Mouse (Mus musculus): ENCODE results near the gene Gigyf1. TPM values are rescaled to one million over a fixed set of nuclear protein-coding genes. Genes with fewer than 3 reads are reported as not detected.
A peak's percentile ranks its signal among the peaks of the same experiment; 100 is the strongest.

Gene Gigyf1
- polyA plus RNA-seq, 1 experiment from 2014 or later = 23.5 TPM

DNA sequence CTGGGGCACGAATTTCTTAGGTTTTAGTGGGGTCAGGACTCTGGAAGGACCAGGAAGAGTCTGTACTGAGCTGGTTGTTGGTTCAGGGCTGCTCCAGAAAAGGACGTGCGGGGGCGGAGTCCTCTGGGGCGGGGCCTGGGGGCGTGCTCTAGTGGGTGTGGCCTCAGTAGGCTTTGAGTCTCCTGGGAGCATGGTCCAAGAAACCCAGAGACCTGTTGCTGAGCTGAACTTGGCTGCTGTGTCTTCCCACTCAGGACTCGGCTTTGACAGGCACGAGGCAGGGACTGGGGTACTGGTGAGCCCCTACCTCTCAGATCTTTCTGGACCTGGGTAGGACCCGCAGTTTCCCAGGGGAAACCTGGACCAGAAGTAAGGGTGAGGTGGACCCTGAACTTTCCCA, 51.3 kb downstream of the Gigyf1 start, which contains the start of gene Tfr2:
Tfr2 (plus strand) TSS at position 176 of the 400 bp plus-strand sequence.
- no peaks in the 10 kb centered on the region for H3K9me3 ChIP-seq
- no peak within 1 kb of the TSS for H3K9ac ChIP-seq
- no peak within 1 kb of the TSS for H3K27ac ChIP-seq
- 39% methylated on average over 9 of the region's 9 CpGs for WGBS
- 0 out of 2 replicates have a peak, but pooled peaks cover 5% of the 10 kb centered on the region for H3K4me1 ChIP-seq
- peaks cover 12% of the 10 kb centered on the region for H3K36me3 ChIP-seq (replicated peaks)
- no peak within 1 kb of the TSS for H3K4me3 ChIP-seq
- H3K27me3 ChIP-seq (replicated peaks) = no peaks in the 10 kb centered on the region
- H3K4me2 ChIP-seq = no peak within 1 kb of the TSS
- ATAC-seq (replicated peaks) = no peak

DNA sequence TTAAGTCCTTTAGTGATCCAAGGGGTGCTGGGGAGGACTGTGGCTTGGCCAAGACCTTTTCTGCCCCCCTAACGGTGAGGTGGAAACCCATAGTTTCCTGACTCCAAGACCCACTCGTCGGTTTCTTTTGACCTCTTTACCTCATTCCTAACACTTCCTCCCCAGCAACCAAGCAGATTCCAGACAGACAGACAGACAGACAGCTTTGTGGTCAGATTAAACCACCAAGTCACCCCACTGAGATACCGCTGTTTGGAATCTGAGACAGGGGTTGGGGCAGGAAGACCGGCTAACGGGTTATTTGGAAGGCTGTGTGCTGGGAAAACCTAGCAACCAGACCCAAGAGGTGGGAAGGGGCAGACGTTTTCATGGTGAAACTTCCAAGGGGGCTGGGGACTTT, 51.8 kb downstream of the Gigyf1 start:
- Histone ChIP-seq H3K9ac (no peak overlapping the region), H3K4me2 (no peak overlapping the region), H3K36me3 (replicated peaks) (peaks cover 12% of the 10 kb centered on the region), H3K9me3 (no peaks in the 10 kb centered on the region), H3K4me3 (no peak overlapping the region), H3K27ac (no peak overlapping the region), H3K4me1 (0 out of 2 replicates have a peak, but pooled peaks cover 5% of the 10 kb centered on the region), H3K27me3 (replicated peaks) (no peaks in the 10 kb centered on the region)
- ATAC-seq (replicated peaks) = no peak
- 56% methylated on average over 7 of the region's 7 CpGs for WGBS

- WGBS = 84% methylated on average over 17 of the region's 17 CpGs
- no peak overlapping the region for H3K27ac ChIP-seq
- no peak overlapping the region for H3K4me3 ChIP-seq
- H3K9ac ChIP-seq = no peak overlapping the region
- no peak overlapping the region for H3K4me2 ChIP-seq
- H3K36me3 ChIP-seq (replicated peaks) = peaks cover 12% of the 10 kb centered on the region
- H3K4me1 ChIP-seq = 0 out of 2 replicates have a peak, but pooled peaks cover 5% of the 10 kb centered on the region
- H3K27me3 ChIP-seq (replicated peaks) = no peaks in the 10 kb centered on the region
- no peak; the same call in 1 of the 2 replicates for ATAC-seq (replicated peaks)
- H3K9me3 ChIP-seq = no peaks in the 10 kb centered on the region
Observed at GRCm38 (mm10) chr5:137570691-137571586, 52.6 kb downstream of the Gigyf1 start.

DNA sequence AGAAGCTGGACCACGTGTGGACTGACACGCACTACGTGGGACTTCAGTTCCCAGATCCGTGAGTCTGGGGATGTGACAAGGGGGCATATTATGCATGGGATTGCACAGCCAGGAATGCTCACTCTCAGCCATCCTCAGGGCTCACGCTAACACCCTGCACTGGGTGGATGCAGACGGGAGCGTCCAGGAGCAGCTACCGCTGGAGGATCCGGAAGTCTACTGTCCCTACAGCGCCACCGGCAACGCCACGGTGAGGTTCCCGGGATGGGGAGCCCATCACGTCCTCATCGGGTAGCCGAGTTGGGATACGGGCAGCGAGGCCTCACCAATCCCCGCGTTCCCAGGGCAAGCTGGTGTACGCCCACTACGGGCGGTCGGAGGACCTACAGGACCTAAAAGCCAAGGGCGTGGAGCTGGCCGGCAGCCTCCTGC, 56.1 kb downstream of the Gigyf1 start:
- 9% methylated on average over 27 of the region's 27 CpGs for WGBS
- peak overlapping the region; percentile 55 for H3K4me2 ChIP-seq
- no peak overlapping the region for H3K27ac ChIP-seq
- no peaks in the 10 kb centered on the region for H3K9me3 ChIP-seq
- H3K4me1 ChIP-seq = 0 out of 2 replicates have a peak, but pooled peaks cover 5% of the 10 kb centered on the region
- H3K27me3 ChIP-seq (replicated peaks) = no peaks in the 10 kb centered on the region
- peak overlapping the region; percentile 20; the same call in 1 of the 2 replicates for H3K9ac ChIP-seq
- ATAC-seq (replicated peaks) = no peak
- no peaks in the 10 kb centered on the region for H3K36me3 ChIP-seq (replicated peaks)
- H3K4me3 ChIP-seq = peak overlapping the region; percentile 31

Small RNA genes lying within 50 kb of the gene (microRNA-seq; reads per million reads assigned to microRNA genes)
- gene Mir6418 = 1.5 reads per million

Other genes starting within 250 kb of the Gigyf1 start
- gene Ache, start 231.0 kb upstream of the Gigyf1 start, polyA plus RNA-seq (2015; fragmentation: Nextera tagmentation; extraction: Ambion mirVana) = 39.8 and 45.6 TPM in 2 replicates
- gene Ufsp1, start 223.9 kb upstream of the Gigyf1 start, polyA plus RNA-seq (2015; fragmentation: Nextera tagmentation; extraction: Ambion mirVana) = 18.2 and 18.7 TPM in 2 replicates
- 106 and 107 TPM in 2 replicates for gene Srrt, start 210.9 kb upstream of the Gigyf1 start, polyA plus RNA-seq (2015; fragmentation: Nextera tagmentation; extraction: Ambion mirVana)
- gene Trip6, start 204.1 kb upstream of the Gigyf1 start, polyA plus RNA-seq (2015; fragmentation: Nextera tagmentation; extraction: Ambion mirVana) = 14.7 and 19.1 TPM in 2 replicates
- gene Slc12a9, start 185.0 kb upstream of the Gigyf1 start, polyA plus RNA-seq (2015; fragmentation: Nextera tagmentation; extraction: Ambion mirVana) = 27.7 and 29.5 TPM in 2 replicates
- gene Ephb4, start 168.4 kb upstream of the Gigyf1 start, polyA plus RNA-seq (2015; fragmentation: Nextera tagmentation; extraction: Ambion mirVana) = 6.8 and 8.7 TPM in 2 replicates
- 0.50 and 0.51 TPM in 2 replicates for gene Zan, start 41.5 kb upstream of the Gigyf1 start, polyA plus RNA-seq (2015; fragmentation: Nextera tagmentation; extraction: Ambion mirVana)
- gene Pop7, start 16.0 kb upstream of the Gigyf1 start, polyA plus RNA-seq (2015; fragmentation: Nextera tagmentation; extraction: Ambion mirVana) = 77.7 and 82.1 TPM in 2 replicates
- gene Epo, start 14.7 kb downstream of the Gigyf1 start, polyA plus RNA-seq (2015; fragmentation: Nextera tagmentation; extraction: Ambion mirVana) = not detected in 2 replicates
- gene Gnb2, start 15.0 kb downstream of the Gigyf1 start, polyA plus RNA-seq (2015; fragmentation: Nextera tagmentation; extraction: Ambion mirVana) = 525 and 570 TPM in 2 replicates
- gene Actl6b, start 35.0 kb downstream of the Gigyf1 start, polyA plus RNA-seq (2015; fragmentation: Nextera tagmentation; extraction: Ambion mirVana) = 339 and 342 TPM in 2 replicates
- 6.2 and 7.9 TPM in 2 replicates for gene Tfr2, start 51.3 kb downstream of the Gigyf1 start, polyA plus RNA-seq (2015; fragmentation: Nextera tagmentation; extraction: Ambion mirVana)
- 66.9 and 68.2 TPM in 2 replicates for gene Mospd3, start 82.5 kb downstream of the Gigyf1 start, polyA plus RNA-seq (2015; fragmentation: Nextera tagmentation; extraction: Ambion mirVana)
- 15.1 and 16.7 TPM in 2 replicates for gene Pcolce, start 95.2 kb downstream of the Gigyf1 start, polyA plus RNA-seq (2015; fragmentation: Nextera tagmentation; extraction: Ambion mirVana)
- gene Fbxo24, start 110.5 kb downstream of the Gigyf1 start, polyA plus RNA-seq (2015; fragmentation: Nextera tagmentation; extraction: Ambion mirVana) = 0.13 and 0.17 TPM in 2 replicates
- 18.8 and 19.1 TPM in 2 replicates for gene Lrch4, start 110.6 kb downstream of the Gigyf1 start, polyA plus RNA-seq (2015; fragmentation: Nextera tagmentation; extraction: Ambion mirVana)
- gene Gm20605, start 110.6 kb downstream of the Gigyf1 start, polyA plus RNA-seq (2015; fragmentation: Nextera tagmentation; extraction: Ambion mirVana) = 11.3 and 11.8 TPM in 2 replicates
- gene Sap25, start 122.8 kb downstream of the Gigyf1 start, polyA plus RNA-seq (2015; fragmentation: Nextera tagmentation; extraction: Ambion mirVana) = 4.8 and 6.8 TPM in 2 replicates
- 0.09 and 0.17 TPM in 2 replicates for gene Irs3, start 127.2 kb downstream of the Gigyf1 start, polyA plus RNA-seq (2015; fragmentation: Nextera tagmentation; extraction: Ambion mirVana)
- gene Agfg2, start 166.2 kb downstream of the Gigyf1 start, polyA plus RNA-seq (2015; fragmentation: Nextera tagmentation; extraction: Ambion mirVana) = 17.0 and 18.3 TPM in 2 replicates
- 58.6 and 61.2 TPM in 2 replicates for gene Nyap1, start 223.1 kb downstream of the Gigyf1 start, polyA plus RNA-seq (2015; fragmentation: Nextera tagmentation; extraction: Ambion mirVana)
- gene Tsc22d4, start 227.2 kb downstream of the Gigyf1 start, polyA plus RNA-seq (2015; fragmentation: Nextera tagmentation; extraction: Ambion mirVana) = 58.0 and 59.8 TPM in 2 replicates

All from midbrain, embryonic 15.5 days (tissue).